Mouse (Mus musculus) hindbrain, embryonic 11.5 days (tissue): ENCODE measurements around the gene Klhl9. TPM values are rescaled to one million over a fixed set of nuclear protein-coding genes. Genes with fewer than 3 reads are reported as not detected.

Source experiments
- ATAC-seq: fragments of 200-750 bp; cut with Nextera tagmentation; 2 replicates; pipeline ENCODE4 v1.8.0; 2017; ENCODE audit warnings: mild to moderate bottlenecking, moderate TSS enrichment, moderate library complexity; ENCODE audit not compliant: low FRiP score
- DNase-seq: peaks from one replicate; pipeline ENCODE4 v3.0.0-alpha.2; 2015; ENCODE audit warnings: low spot score
- H3K27ac ChIP-seq: fragments of 300-500 bp; sonication (generic); 2 replicates; pipeline ENCODE4 v1.5.1; 2014; ENCODE audit warnings: mild to moderate bottlenecking, low read depth, low read length
- H3K27me3 ChIP-seq: fragments of 300-500 bp; sonication (generic); 2 replicates; pipeline ENCODE4 v1.6.1; 2014; ENCODE audit warnings: mild to moderate bottlenecking, low read length, moderate library complexity, mixed read lengths; ENCODE audit not compliant: control insufficient read depth, insufficient read depth
- H3K36me3 ChIP-seq: fragments of 300-500 bp; sonication (generic); 2 replicates; pipeline ENCODE4 v1.6.1; 2014; ENCODE audit warnings: mild to moderate bottlenecking, low read length, moderate library complexity, mixed read lengths; ENCODE audit not compliant: control insufficient read depth, insufficient read depth
- H3K4me1 ChIP-seq: fragments of 300-500 bp; sonication (generic); replicated peaks from 2 replicates; pipeline ENCODE4 v1.6.1; 2014; ENCODE audit warnings: low read length, mixed read lengths; ENCODE audit not compliant: control insufficient read depth, insufficient read depth
- H3K4me2 ChIP-seq: fragments of 300-500 bp; sonication (generic); replicated peaks from 2 replicates; pipeline ENCODE4 v1.6.1; 2014; ENCODE audit warnings: mild to moderate bottlenecking, low read depth, low read length
- H3K4me3 ChIP-seq: fragments of 300-500 bp; sonication (generic); 2 replicates; pipeline ENCODE4 v1.5.1; 2014; ENCODE audit warnings: low read depth, low read length
- H3K9ac ChIP-seq: fragments of 300-500 bp; sonication (generic); 2 replicates; pipeline ENCODE4 v1.6.1; 2014; ENCODE audit warnings: low read depth, low read length
- H3K9me3 ChIP-seq: fragments of 300-500 bp; sonication (generic); 2 replicates; pipeline ENCODE4 v1.6.1; 2016; ENCODE audit warnings: low read length; ENCODE audit not compliant: control insufficient read depth
- WGBS: fragments of 180-500 bp; shearing (Covaris S2); extraction: QIAGEN DNeasy Blood & Tissue Kit; methylation state at CpG from one replicate; pipeline ENCODE4 v1.1.7; 2014; 5-methylcytosine and 5-hydroxymethylcytosine counted together
- polyA plus RNA-seq: library from polyadenylated mRNA; unstranded; fragments of >200 nt; fragmentation: Nextera tagmentation; extraction: Ambion mirVana; gene quantifications from 2 replicates; pipeline ENCODE4 v1.2.1, GENCODE M21; 2014

Gene Klhl9
- polyA plus RNA-seq, 1 experiment from 2014 or later = 136 TPM

- no peak for DNase-seq
Observed at GRCm38 (mm10) chr4:88727324-88727723, 5.1 kb upstream of the Klhl9 start.

DNA sequence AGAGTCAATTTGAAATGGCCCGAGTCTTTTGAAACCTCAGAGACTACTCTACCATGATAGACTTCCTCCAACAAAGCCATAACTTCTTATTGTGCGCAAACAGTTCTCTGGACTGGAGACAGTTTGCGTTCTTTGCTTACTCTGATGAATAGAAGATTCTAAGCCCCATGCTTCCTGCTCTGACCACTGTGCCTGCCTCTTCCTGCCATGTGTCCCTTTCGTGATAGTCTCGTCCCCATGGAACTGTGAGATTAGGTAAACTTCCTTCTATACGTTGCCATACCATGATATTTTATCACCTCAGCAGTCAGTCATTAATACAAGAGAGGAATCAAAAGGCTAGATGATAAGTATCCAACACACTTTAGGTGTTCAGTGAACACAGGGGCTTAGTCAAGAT lies 4.5 kb upstream of the Klhl9 start:
- no peak overlapping the region for H3K27ac ChIP-seq
- no peak overlapping the region for H3K4me2 ChIP-seq
- H3K27me3 ChIP-seq = no peaks in the 10 kb centered on the region
- H3K36me3 ChIP-seq = no peaks in the 10 kb centered on the region
- no peak for DNase-seq
- no peak overlapping the region for H3K4me3 ChIP-seq
- H3K4me1 ChIP-seq = no peaks in the 10 kb centered on the region
- no peaks in the 10 kb centered on the region for H3K9me3 ChIP-seq
- H3K9ac ChIP-seq = no peak overlapping the region
- 84% methylated on average over 6 of the region's 6 CpGs for WGBS
- no peak for ATAC-seq

More at GRCm38 (mm10) chr4:88727324-88727723, 5.1 kb upstream of the Klhl9 start:
- no peaks in the 10 kb centered on the region for H3K27me3 ChIP-seq
- ATAC-seq = no peak
- no peaks in the 10 kb centered on the region for H3K9me3 ChIP-seq
- H3K36me3 ChIP-seq = no peaks in the 10 kb centered on the region
- no peak overlapping the region for H3K4me3 ChIP-seq
- no peak overlapping the region for H3K27ac ChIP-seq
- H3K4me2 ChIP-seq = no peak overlapping the region
- H3K9ac ChIP-seq = no peak overlapping the region
- WGBS = 0% methylated on average over 1 of the region's 1 CpGs
- no peaks in the 10 kb centered on the region for H3K4me1 ChIP-seq

DNA sequence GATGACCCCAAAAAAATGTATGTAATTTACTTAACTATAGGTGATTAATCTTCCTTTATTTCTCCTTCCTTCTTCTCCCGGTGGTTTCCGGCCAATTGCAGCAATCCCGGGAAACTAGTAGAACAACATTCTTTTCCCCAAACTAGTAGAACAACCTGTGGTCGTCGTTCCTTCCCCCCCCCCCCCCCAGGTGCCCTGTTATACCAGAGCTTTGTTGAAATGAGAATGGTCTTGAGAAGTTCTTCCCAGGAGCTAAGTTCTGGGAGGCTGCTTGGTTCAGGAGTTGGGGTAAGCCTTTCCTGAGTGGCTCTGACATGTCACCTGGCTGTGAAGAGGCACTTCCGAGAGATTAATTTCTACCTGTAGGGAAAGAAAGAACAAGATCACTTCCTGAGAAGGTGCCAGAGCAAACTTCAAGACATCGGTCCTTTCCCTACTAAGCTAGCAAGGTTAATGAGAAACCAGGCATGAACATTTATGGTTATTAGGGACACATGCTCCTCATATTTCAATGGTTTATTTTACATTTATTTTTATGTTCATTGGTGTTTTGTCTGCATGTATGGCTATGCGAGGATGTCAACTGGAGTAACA lies 1.3 kb upstream of the Klhl9 start:
- Histone ChIP-seq H3K27ac (no peak overlapping the region), H3K9ac (no peak overlapping the region), H3K4me3 (no peak overlapping the region), H3K4me1 (peaks cover 2% of the 10 kb centered on the region; the same call in 1 of the 2 replicates), H3K27me3 (no peaks in the 10 kb centered on the region), H3K9me3 (no peaks in the 10 kb centered on the region), H3K4me2 (no peak overlapping the region), H3K36me3 (no peaks in the 10 kb centered on the region)
- ATAC-seq = no peak
- WGBS = 65% methylated on average over 8 of the region's 8 CpGs
- no peak for DNase-seq

- H3K4me2 ChIP-seq = peak overlapping the region; percentile 31
- 83% methylated on average over 1 of the region's 1 CpGs for WGBS
- peak overlapping the region; percentile 8; the same call in 1 of the 2 replicates for H3K4me3 ChIP-seq
- no peaks in the 10 kb centered on the region for H3K36me3 ChIP-seq
- ATAC-seq (no peak), DNase-seq (no peak)
- H3K9ac ChIP-seq = no peak overlapping the region
- H3K9me3 ChIP-seq = no peaks in the 10 kb centered on the region
- peaks cover 2% of the 10 kb centered on the region; the same call in 1 of the 2 replicates for H3K4me1 ChIP-seq
- no peak overlapping the region for H3K27ac ChIP-seq
- no peaks in the 10 kb centered on the region for H3K27me3 ChIP-seq
Observed at GRCm38 (mm10) chr4:88718715-88719114, 3.5 kb downstream of the Klhl9 start.

DNA sequence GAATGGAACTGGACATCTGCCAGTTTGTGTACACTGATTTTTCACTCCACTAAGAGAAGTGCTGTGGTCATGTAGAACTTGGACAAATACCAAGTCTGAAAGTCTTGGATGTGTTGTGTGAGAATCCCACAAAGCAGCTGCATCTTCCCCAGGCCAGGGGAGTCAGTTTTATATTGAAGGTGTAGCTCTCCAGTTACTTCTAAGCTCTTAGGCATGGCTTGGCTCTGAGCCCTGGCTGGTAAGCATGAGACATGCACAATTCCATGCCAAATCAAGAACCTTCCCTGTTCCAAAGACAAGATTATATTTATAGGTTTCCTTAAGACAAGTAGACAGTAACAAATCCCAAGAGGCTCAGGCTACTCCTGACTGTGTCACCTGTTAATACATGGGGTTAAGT lies 7.2 kb downstream of the Klhl9 start:
- H3K9ac ChIP-seq = no peak overlapping the region
- no peak overlapping the region for H3K4me2 ChIP-seq
- no peaks in the 10 kb centered on the region for H3K36me3 ChIP-seq
- no peaks in the 10 kb centered on the region; the same call in 1 of the 2 replicates for H3K4me1 ChIP-seq
- H3K4me3 ChIP-seq = no peak overlapping the region
- no peaks in the 10 kb centered on the region for H3K9me3 ChIP-seq
- ATAC-seq = no peak
- no peak for DNase-seq
- no peaks in the 10 kb centered on the region for H3K27me3 ChIP-seq
- no peak overlapping the region for H3K27ac ChIP-seq

DNA sequence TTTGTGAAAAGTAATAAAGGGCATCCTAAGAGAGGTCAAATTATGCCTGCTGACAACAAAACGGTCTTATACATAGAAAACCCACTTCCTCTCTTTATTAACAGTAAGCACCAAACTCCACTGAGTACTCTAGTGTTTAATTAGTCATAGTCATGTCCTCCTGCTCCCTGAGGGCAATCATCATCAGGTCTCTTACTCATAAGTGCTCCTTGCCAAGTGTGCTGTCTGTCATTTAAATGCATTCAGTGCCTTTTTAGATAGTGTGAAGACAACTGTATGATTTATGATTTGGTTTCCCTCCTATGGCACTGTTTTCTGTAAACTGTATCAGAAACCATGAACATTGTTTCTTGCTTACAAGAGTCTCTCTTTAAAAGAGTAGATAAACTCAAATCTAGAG lies 8.0 kb downstream of the Klhl9 start:
- Histone ChIP-seq H3K27me3 (no peaks in the 10 kb centered on the region), H3K9me3 (no peaks in the 10 kb centered on the region), H3K9ac (no peak overlapping the region), H3K4me1 (no peaks in the 10 kb centered on the region; the same call in 1 of the 2 replicates), H3K4me3 (no peak overlapping the region), H3K4me2 (no peak overlapping the region), H3K27ac (no peak overlapping the region), H3K36me3 (no peaks in the 10 kb centered on the region)
- DNase-seq (no peak), ATAC-seq (no peak)
- WGBS = 89% methylated on average over 1 of the region's 1 CpGs

GRCm38 (mm10) chr4:88707128-88707826 lies 15.0 kb downstream of the Klhl9 start:
- 93% methylated on average over 1 of the region's 1 CpGs for WGBS
- ATAC-seq = no peak

GRCm38 (mm10) chr4:88705924-88706323 lies 16.3 kb downstream of the Klhl9 start:
- no peaks in the 10 kb centered on the region for H3K27me3 ChIP-seq
- H3K9ac ChIP-seq = no peak overlapping the region
- H3K9me3 ChIP-seq = no peaks in the 10 kb centered on the region
- no peak overlapping the region for H3K4me2 ChIP-seq
- no peak overlapping the region for H3K4me3 ChIP-seq
- 45% methylated on average over 3 of the region's 3 CpGs for WGBS
- H3K27ac ChIP-seq = no peak overlapping the region
- ATAC-seq (no peak), DNase-seq (no peak)
- H3K36me3 ChIP-seq = no peaks in the 10 kb centered on the region
- H3K4me1 ChIP-seq = no peaks in the 10 kb centered on the region

More at GRCm38 (mm10) chr4:88707128-88707826, 15.0 kb downstream of the Klhl9 start:
- DNase-seq = no peak
- Histone ChIP-seq H3K4me3 (no peak overlapping the region), H3K9ac (no peak overlapping the region), H3K27ac (no peak overlapping the region), H3K4me2 (no peak overlapping the region), H3K27me3 (no peaks in the 10 kb centered on the region), H3K4me1 (no peaks in the 10 kb centered on the region), H3K36me3 (no peaks in the 10 kb centered on the region), H3K9me3 (no peaks in the 10 kb centered on the region)

GRCm38 (mm10) chr4:88699301-88699700 lies 23.0 kb downstream of the Klhl9 start:
- H3K36me3 ChIP-seq = no peaks in the 10 kb centered on the region
- no peaks in the 10 kb centered on the region for H3K9me3 ChIP-seq
- no peaks in the 10 kb centered on the region for H3K4me1 ChIP-seq
- WGBS = 92% methylated on average over 1 of the region's 1 CpGs
- DNase-seq (no peak), ATAC-seq (no peak)
- no peaks in the 10 kb centered on the region for H3K27me3 ChIP-seq
- H3K4me2 ChIP-seq = no peak overlapping the region
- H3K27ac ChIP-seq = no peak overlapping the region
- no peak overlapping the region for H3K9ac ChIP-seq
- no peak overlapping the region for H3K4me3 ChIP-seq
